Mouse (Mus musculus) testis, adult 2 months (tissue): ENCODE data around the gene Gm20388.

Experiments
- CTCF ChIP-seq: fragments of 200-500 bp; IDR thresholded peaks from 2 replicates; pipeline ENCODE4 v1.5.1; 2012; ENCODE audit warnings: low read depth, mild to moderate bottlenecking, inconsistent platforms, low read length, moderate library complexity; ENCODE audit not compliant: control insufficient read depth, insufficient read depth, insufficient replicate concordance
- POLR2A ChIP-seq: fragments of 200-500 bp; IDR thresholded peaks from 2 replicates; pipeline ENCODE4 v1.6.1; 2012; ENCODE audit warnings: low read depth, mild to moderate bottlenecking, inconsistent platforms, low read length, moderate library complexity; ENCODE audit not compliant: control insufficient read depth

GRCm38 (mm10) chr8:121919158-121919557, 2008.5 kb downstream of the Gm20388 start:
- TF ChIP-seq CTCF (no peak), POLR2A (no peak)
